Mouse (Mus musculus) neural tube, embryonic 11.5 days (tissue): ENCODE measurements around the gene Slc25a48. TPM values are rescaled to one million over a fixed set of nuclear protein-coding genes. Genes with fewer than 3 reads are reported as not detected.

Experiments
- ATAC-seq: fragments of 200-750 bp; cut with Nextera tagmentation; 2 replicates; pipeline ENCODE4 v1.8.0; 2017; ENCODE audit warnings: moderate number of reproducible peaks, mild to moderate bottlenecking, moderate TSS enrichment, moderate library complexity; ENCODE audit not compliant: insufficient read depth, low FRiP score, low TSS enrichment
- DNase-seq: peaks from one replicate; pipeline ENCODE4 v3.0.0-alpha.2; 2015; ENCODE audit warnings: low spot score
- H3K27ac ChIP-seq: fragments of 300-500 bp; sonication (generic); 2 replicates; pipeline ENCODE4 v1.5.1; 2014; ENCODE audit warnings: low read depth, mild to moderate bottlenecking, low read length
- H3K27me3 ChIP-seq: fragments of 300-500 bp; sonication (generic); 2 replicates; pipeline ENCODE4 v1.6.1; 2014; ENCODE audit warnings: mild to moderate bottlenecking, low read length, mixed read lengths; ENCODE audit not compliant: control insufficient read depth, insufficient read depth
- H3K36me3 ChIP-seq: fragments of 300-500 bp; sonication (generic); 2 replicates; pipeline ENCODE4 v1.6.1; 2014; ENCODE audit warnings: mild to moderate bottlenecking, low read length, moderate library complexity, mixed read lengths; ENCODE audit not compliant: control insufficient read depth, insufficient read depth
- H3K4me1 ChIP-seq: fragments of 300-500 bp; sonication (generic); 2 replicates; pipeline ENCODE4 v1.6.1; 2014; ENCODE audit warnings: low read length, mixed read lengths; ENCODE audit not compliant: control insufficient read depth, insufficient read depth
- H3K4me2 ChIP-seq: fragments of 300-500 bp; sonication (generic); 2 replicates; pipeline ENCODE4 v1.6.1; 2014; ENCODE audit warnings: low read depth, mild to moderate bottlenecking, moderate library complexity
- H3K4me3 ChIP-seq: fragments of 300-500 bp; sonication (generic); 2 replicates; pipeline ENCODE4 v1.5.1; 2014; ENCODE audit warnings: low read depth, low read length
- H3K9ac ChIP-seq: fragments of 300-500 bp; sonication (generic); 2 replicates; pipeline ENCODE4 v1.6.1; 2014; ENCODE audit warnings: mild to moderate bottlenecking, low read length
- H3K9me3 ChIP-seq: fragments of 300-500 bp; sonication (generic); 2 replicates; pipeline ENCODE4 v1.6.1; 2016; ENCODE audit warnings: low read length; ENCODE audit not compliant: control insufficient read depth
- WGBS: fragments of 180-500 bp; shearing (Covaris S2); extraction: QIAGEN DNeasy Blood & Tissue Kit; methylation state at CpG from one replicate; pipeline ENCODE4 v1.1.7; 2014; 5-methylcytosine and 5-hydroxymethylcytosine counted together
- polyA plus RNA-seq: library from polyadenylated mRNA; unstranded; fragments of >200 nt; fragmentation: Nextera tagmentation; extraction: Ambion mirVana; gene quantifications from 2 replicates; pipeline ENCODE4 v1.2.1, GENCODE M21; 2014

Gene Slc25a48
- polyA plus RNA-seq, 1 experiment from 2014 or later = 0.07 TPM

GRCm38 (mm10) chr13:56513595-56513994, 75.4 kb downstream of the Slc25a48 start:
- DNase-seq (no peak), ATAC-seq (no peak)
- Histone ChIP-seq H3K36me3 (no peaks in the 10 kb centered on the region), H3K27ac (no peak overlapping the region), H3K9ac (no peak overlapping the region), H3K4me1 (no peaks in the 10 kb centered on the region), H3K27me3 (no peaks in the 10 kb centered on the region), H3K9me3 (no peaks in the 10 kb centered on the region), H3K4me3 (no peak overlapping the region), H3K4me2 (no peak overlapping the region)

- Histone ChIP-seq H3K9ac (no peak overlapping the region), H3K27me3 (no peaks in the 10 kb centered on the region), H3K36me3 (no peaks in the 10 kb centered on the region), H3K27ac (no peak overlapping the region), H3K9me3 (no peaks in the 10 kb centered on the region), H3K4me3 (no peak overlapping the region), H3K4me2 (no peak overlapping the region), H3K4me1 (no peaks in the 10 kb centered on the region)
- ATAC-seq (no peak), DNase-seq (no peak)
- 81% methylated on average over 4 of the region's 4 CpGs for WGBS
Measured at GRCm38 (mm10) chr13:56516311-56516710, 78.2 kb downstream of the Slc25a48 start.

DNA sequence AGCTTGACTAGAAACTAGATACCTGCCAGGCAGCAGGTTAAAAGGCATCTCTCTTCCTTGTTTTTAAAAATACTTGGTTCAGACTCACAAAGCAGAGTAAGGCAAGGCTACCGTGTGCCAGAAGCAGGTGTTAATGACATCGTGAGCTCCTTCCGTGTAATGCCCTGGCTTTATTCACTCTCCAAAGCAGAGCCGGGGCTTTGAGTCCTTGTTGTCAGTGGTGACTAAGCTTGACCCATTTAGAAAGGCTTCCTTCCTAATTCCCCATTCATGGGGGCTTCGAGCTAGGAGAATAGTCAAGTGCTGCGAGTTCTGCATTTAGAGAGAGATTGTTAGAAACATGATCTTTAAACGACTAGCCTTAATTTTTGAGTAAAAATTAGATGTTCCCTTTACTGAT, 78.7 kb downstream of the Slc25a48 start:
- H3K4me3 ChIP-seq = no peak overlapping the region
- DNase-seq = no peak
- H3K27me3 ChIP-seq = no peaks in the 10 kb centered on the region
- no peak overlapping the region for H3K4me2 ChIP-seq
- no peak overlapping the region for H3K27ac ChIP-seq
- WGBS = 67% methylated on average over 7 of the region's 7 CpGs
- no peak overlapping the region for H3K9ac ChIP-seq
- H3K36me3 ChIP-seq = no peaks in the 10 kb centered on the region
- no peaks in the 10 kb centered on the region for H3K9me3 ChIP-seq
- ATAC-seq = no peak
- no peaks in the 10 kb centered on the region for H3K4me1 ChIP-seq

GRCm38 (mm10) chr13:56522081-56522820, 84.1 kb downstream of the Slc25a48 start, which contains the start of gene Fbxl21:
Fbxl21 (plus strand) TSS chr13:56522472.
- DNase-seq (peak; percentile 92), ATAC-seq (peak; percentile 93)
- Histone ChIP-seq H3K27me3 (no peaks in the 10 kb centered on the region), H3K4me1 (no peaks in the 10 kb centered on the region), H3K4me2 (peak within 1 kb of the TSS; percentile 93), H3K36me3 (no peaks in the 10 kb centered on the region), H3K9ac (peak within 1 kb of the TSS; percentile 56), H3K4me3 (peak within 1 kb of the TSS; percentile 64), H3K9me3 (no peaks in the 10 kb centered on the region), H3K27ac (no peak within 1 kb of the TSS)
- under 1% methylated on average over 55 of the region's 56 CpGs for WGBS

DNA sequence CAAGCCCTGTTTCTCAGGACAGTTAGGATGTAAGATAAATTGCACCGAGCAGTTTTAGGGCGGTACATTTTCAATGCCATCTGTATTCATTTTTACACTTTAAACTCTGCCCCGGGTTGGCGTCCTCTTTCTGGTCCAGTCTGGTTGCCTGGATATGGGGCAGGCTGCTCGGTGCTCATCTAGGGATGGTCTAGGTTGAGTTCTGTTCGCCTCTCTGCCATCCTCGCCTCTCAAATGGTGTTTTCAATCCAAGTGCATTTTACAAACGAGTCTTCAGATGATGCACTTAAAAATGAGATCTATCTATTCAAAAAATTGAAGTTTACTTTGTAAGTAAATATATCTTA, 84.6 kb downstream of the Slc25a48 start:
- Histone ChIP-seq H3K27ac (no peak overlapping the region), H3K9ac (peak overlapping the region; percentile 56), H3K4me1 (no peaks in the 10 kb centered on the region), H3K9me3 (no peaks in the 10 kb centered on the region), H3K4me3 (peak overlapping the region; percentile 64), H3K4me2 (peak overlapping the region; percentile 93), H3K27me3 (no peaks in the 10 kb centered on the region), H3K36me3 (no peaks in the 10 kb centered on the region)
- ATAC-seq = no peak
- 9% methylated on average over 8 of the region's 8 CpGs for WGBS
- no peak for DNase-seq

Other genes with a start within 250 kb of the Slc25a48 start
- gene Neurog1, start 186.2 kb upstream of the Slc25a48 start, polyA plus RNA-seq = 37.3 and 44.0 TPM in 2 replicates
- 35.7 and 42.4 TPM in 2 replicates for gene Cxcl14, start 141.8 kb upstream of the Slc25a48 start, polyA plus RNA-seq
- gene Gm3045, start 11.8 kb upstream of the Slc25a48 start, polyA plus RNA-seq = not detected in 2 replicates
- gene Il9, start 43.9 kb downstream of the Slc25a48 start, polyA plus RNA-seq = not detected in 2 replicates
- 3.1 and 3.6 TPM in 2 replicates for gene Fbxl21, start 84.1 kb downstream of the Slc25a48 start, polyA plus RNA-seq
- gene Lect2, start 110.1 kb downstream of the Slc25a48 start, polyA plus RNA-seq = not detected in 2 replicates
- gene Tgfbi, start 171.2 kb downstream of the Slc25a48 start, polyA plus RNA-seq = 50.6 and 57.0 TPM in 2 replicates